In the genomic region with DNA sequence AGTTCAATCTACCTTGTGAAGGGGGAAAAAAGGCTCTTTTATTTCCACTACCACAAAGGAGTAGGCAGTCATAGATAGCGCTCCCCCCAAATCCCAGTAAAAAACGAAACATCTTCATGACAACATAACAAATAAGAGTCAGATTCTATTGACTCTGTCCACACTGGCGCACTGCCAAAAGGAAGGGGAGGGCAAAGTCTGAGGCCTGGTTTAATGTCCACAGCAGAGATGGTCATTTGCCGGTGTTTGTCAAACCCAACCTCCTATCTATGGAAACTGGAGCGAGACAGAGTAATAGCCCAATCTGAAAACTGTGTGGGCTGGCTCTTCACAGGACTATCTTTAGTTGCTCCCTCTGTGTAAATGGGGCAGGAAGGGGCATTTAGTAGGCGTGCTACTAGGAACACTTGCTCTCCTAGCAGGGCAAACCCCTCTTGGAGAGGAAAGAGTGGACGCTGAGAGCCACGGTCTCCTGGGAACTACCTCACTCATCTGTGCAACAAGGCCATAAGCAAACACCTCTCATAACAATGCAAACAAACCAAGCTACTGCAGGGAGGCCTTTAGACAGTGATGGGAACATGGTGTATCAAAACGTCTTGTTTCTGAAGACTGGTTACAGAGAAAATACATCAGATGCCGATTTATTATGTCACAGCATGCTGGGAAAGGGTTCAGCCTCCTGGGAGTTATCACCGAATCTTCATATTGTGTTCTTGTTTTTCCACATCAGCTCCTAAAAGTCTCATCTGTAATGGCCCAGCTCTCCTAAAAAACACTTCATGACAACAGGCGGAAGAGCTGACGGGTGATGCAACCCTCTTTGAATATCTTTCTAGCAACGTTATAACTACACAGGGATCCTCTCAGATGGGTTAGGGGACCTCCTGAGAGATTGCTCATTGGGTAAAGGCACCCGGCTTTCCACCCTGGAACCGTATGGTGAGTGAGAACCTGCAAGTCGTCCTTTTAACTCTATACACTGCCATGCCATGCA, we compare ENCODE assay signal across 8 mouse cellular contexts. TPM values are rescaled to one million over a fixed set of nuclear protein-coding genes. Genes with fewer than 3 reads are reported as not detected.
DNase-seq lines count a peak whose midpoint lies in the region; ATAC-seq and TF ChIP-seq lines count a peak whose summit lies in the region.

No protein-coding gene starts in this region.

- 57% methylated on average over 17 of the region's 17 CpGs for WGBS in forebrain, embryonic 10.5 days
- WGBS in hindbrain, embryonic 14.5 days: 25% methylated on average over 17 of the region's 17 CpGs
- 48% methylated on average over 17 of the region's 17 CpGs for WGBS in limb, embryonic 15.5 days
- 23% methylated on average over 17 of the region's 17 CpGs for WGBS in midbrain, postnatal 0 days

- peak overlapping the region; percentile 60 for H3K4me2 ChIP-seq in hindbrain, embryonic 14.5 days (replicated peaks)
- peak overlapping the region; percentile 83 for H3K4me2 ChIP-seq in limb, embryonic 15.5 days
- H3K4me2 ChIP-seq in midbrain, postnatal 0 days (ENCODE audit: low read depth, low read length, poor library complexity, severe bottlenecking): peak overlapping the region; percentile 92

- H3K9ac ChIP-seq in hindbrain, embryonic 14.5 days: peak overlapping the region; percentile 83
- peak overlapping the region; percentile 57 for H3K9ac ChIP-seq in limb, embryonic 15.5 days
- H3K9ac ChIP-seq in midbrain, postnatal 0 days (replicated peaks; ENCODE audit: low read length, poor library complexity, severe bottlenecking): peak overlapping the region; percentile 89

- H3K9me3 ChIP-seq in forebrain, embryonic 10.5 days: peaks cover 4% of the 10 kb centered on the region
- H3K9me3 ChIP-seq in hindbrain, embryonic 14.5 days (ENCODE audit: control insufficient read depth, low read length): no peaks in the 10 kb centered on the region
- no peaks in the 10 kb centered on the region for H3K9me3 ChIP-seq in limb, embryonic 15.5 days
- H3K9me3 ChIP-seq in midbrain, postnatal 0 days (ENCODE audit: low read length): no peaks in the 10 kb centered on the region

- no peak for TF ChIP-seq CTCF in midbrain, postnatal 0 days (IDR thresholded peaks at IDR 0.05)

- H3K27me3 ChIP-seq in forebrain, embryonic 10.5 days (ENCODE audit: poor library complexity, severe bottlenecking): peaks cover 9% of the 10 kb centered on the region
- no peaks in the 10 kb centered on the region for H3K27me3 ChIP-seq in hindbrain, embryonic 14.5 days (ENCODE audit: control insufficient read depth, insufficient read depth, low read length)
- H3K27me3 ChIP-seq in limb, embryonic 15.5 days: no peaks in the 10 kb centered on the region
- no peaks in the 10 kb centered on the region for H3K27me3 ChIP-seq in midbrain, postnatal 0 days (ENCODE audit: insufficient read depth, low read length)

- peaks cover 66% of the 10 kb centered on the region for H3K4me1 ChIP-seq in forebrain, embryonic 10.5 days
- H3K4me1 ChIP-seq in hindbrain, embryonic 14.5 days (replicated peaks; ENCODE audit: control insufficient read depth, insufficient read depth, low read length): peaks cover 48% of the 10 kb centered on the region
- H3K4me1 ChIP-seq in limb, embryonic 15.5 days: peaks cover 59% of the 10 kb centered on the region
- H3K4me1 ChIP-seq in midbrain, postnatal 0 days (ENCODE audit: insufficient read depth, low read length): peaks cover 11% of the 10 kb centered on the region; the same call in 1 of the 2 replicates

- H3K4me3 ChIP-seq in forebrain, embryonic 10.5 days: peak overlapping the region; percentile 93
- peak overlapping the region; percentile 88 for H3K4me3 ChIP-seq in hindbrain, embryonic 14.5 days (replicated peaks; ENCODE audit: low read length)
- peak overlapping the region; percentile 64 for H3K4me3 ChIP-seq in limb, embryonic 15.5 days
- peak overlapping the region; percentile 88 for H3K4me3 ChIP-seq in midbrain, postnatal 0 days (ENCODE audit: low read depth, low read length)

- peak overlapping the region; percentile 89; the same call in 1 of the 2 replicates for H3K27ac ChIP-seq in forebrain, embryonic 10.5 days
- H3K27ac ChIP-seq in hindbrain, embryonic 14.5 days: peak overlapping the region; percentile 92
- H3K27ac ChIP-seq in limb, embryonic 15.5 days: peak overlapping the region; percentile 79
- peak overlapping the region; percentile 77 for H3K27ac ChIP-seq in midbrain, postnatal 0 days (ENCODE audit: low read depth, low read length)

- no peak for ATAC-seq in hindbrain, embryonic 14.5 days (ENCODE audit: low FRiP score)
- ATAC-seq in limb, embryonic 15.5 days (ENCODE audit: insufficient number of reproducible peaks, low FRiP score, low TSS enrichment, low read depth): no peak
- no peak for ATAC-seq in midbrain, postnatal 0 days (ENCODE audit: low FRiP score)

- DNase-seq in 416B (ENCODE audit: low read depth): peak; percentile 64
- peak; percentile 57 for DNase-seq in Muller cell, postnatal 12 days (ENCODE audit: inconsistent ontology term)
- DNase-seq in forebrain, embryonic 10.5 days (ENCODE audit: extremely low spot score, low spot score): no peak
- DNase-seq in hindbrain, embryonic 14.5 days (ENCODE audit: low spot score): peak; percentile 35
- peak; percentile 65 for DNase-seq in midbrain, postnatal 0 days (ENCODE audit: low spot score)
- DNase-seq in thymus, postnatal 4 days: no peak
- no peak for DNase-seq in left cerebral cortex, adult 18-20 months (ENCODE audit: low spot score in 2 of 2)

- peaks cover 7% of the 10 kb centered on the region for H3K36me3 ChIP-seq in forebrain, embryonic 10.5 days (replicated peaks)
- no peaks in the 10 kb centered on the region for H3K36me3 ChIP-seq in hindbrain, embryonic 14.5 days (replicated peaks; ENCODE audit: control insufficient read depth, insufficient read depth)
- H3K36me3 ChIP-seq in limb, embryonic 15.5 days: no peaks in the 10 kb centered on the region
- H3K36me3 ChIP-seq in midbrain, postnatal 0 days (ENCODE audit: insufficient read depth, low read length): no peaks in the 10 kb centered on the region

RNA-seq across cellular contexts. Expression of gene Cry2, which starts 1.2 kb away (rescaled TPM):
- polyA plus RNA-seq in forebrain, embryonic 10.5 days (2016; fragmentation: Nextera tagmentation; extraction: Ambion mirVana): 25.5 and 27.3 TPM in 2 replicates
- 34.6 and 35.5 TPM in 2 replicates for polyA plus RNA-seq in hindbrain, embryonic 14.5 days (2014; fragmentation: Nextera tagmentation; extraction: Ambion mirVana)
- polyA plus RNA-seq in limb, embryonic 15.5 days (2015; fragmentation: Nextera tagmentation; extraction: Ambion mirVana): 40.3 and 41.5 TPM in 2 replicates
- 41.9 and 48.4 TPM in 2 replicates for total RNA-seq in midbrain, postnatal 0 days (2014; rRNA removed)
- 50.6 and 55.2 TPM in 2 replicates for polyA plus RNA-seq in midbrain, postnatal 0 days (2015; fragmentation: Nextera tagmentation; extraction: Ambion mirVana)
- total RNA-seq in left cerebral cortex, adult 18-20 months (2021): 100 to 1,000 TPM; 124 to 136 TPM

RNA-seq across cellular contexts. Expression of gene Slc35c1, which starts 27.7 kb away (rescaled TPM):
- polyA plus RNA-seq in forebrain, embryonic 10.5 days (2016; fragmentation: Nextera tagmentation; extraction: Ambion mirVana): 14.2 and 14.4 TPM in 2 replicates
- polyA plus RNA-seq in hindbrain, embryonic 14.5 days (2014; fragmentation: Nextera tagmentation; extraction: Ambion mirVana): 15.4 and 17.1 TPM in 2 replicates
- polyA plus RNA-seq in limb, embryonic 15.5 days (2015; fragmentation: Nextera tagmentation; extraction: Ambion mirVana): 14.8 and 15.6 TPM in 2 replicates
- 8.9 and 18.6 TPM in 2 replicates for total RNA-seq in midbrain, postnatal 0 days (2014; rRNA removed)
- polyA plus RNA-seq in midbrain, postnatal 0 days (2015; fragmentation: Nextera tagmentation; extraction: Ambion mirVana): 16.8 and 18.8 TPM in 2 replicates
- 10 to 100 TPM; 15.9 to 18.0 TPM for total RNA-seq in left cerebral cortex, adult 18-20 months (2021)

RNA-seq across cellular contexts. Expression of gene Mapk8ip1, which starts 31.5 kb away (rescaled TPM):
- 47.0 and 48.1 TPM in 2 replicates for polyA plus RNA-seq in forebrain, embryonic 10.5 days (2016; fragmentation: Nextera tagmentation; extraction: Ambion mirVana)
- 68.8 and 74.5 TPM in 2 replicates for polyA plus RNA-seq in hindbrain, embryonic 14.5 days (2014; fragmentation: Nextera tagmentation; extraction: Ambion mirVana)
- 23.8 and 27.0 TPM in 2 replicates for polyA plus RNA-seq in limb, embryonic 15.5 days (2015; fragmentation: Nextera tagmentation; extraction: Ambion mirVana)
- 286 and 357 TPM in 2 replicates for total RNA-seq in midbrain, postnatal 0 days (2014; rRNA removed)
- polyA plus RNA-seq in midbrain, postnatal 0 days (2015; fragmentation: Nextera tagmentation; extraction: Ambion mirVana): 176 and 178 TPM in 2 replicates
- 100 to 1,000 TPM; 345 to 351 TPM for total RNA-seq in left cerebral cortex, adult 18-20 months (2021)

RNA-seq across cellular contexts. Expression of gene 1700029I15Rik, which starts 50.3 kb away (rescaled TPM):
- 3.9 and 4.4 TPM in 2 replicates for polyA plus RNA-seq in forebrain, embryonic 10.5 days (2016; fragmentation: Nextera tagmentation; extraction: Ambion mirVana)
- 2.9 and 4.2 TPM in 2 replicates for polyA plus RNA-seq in hindbrain, embryonic 14.5 days (2014; fragmentation: Nextera tagmentation; extraction: Ambion mirVana)
- 3.5 TPM in 2 replicates for polyA plus RNA-seq in limb, embryonic 15.5 days (2015; fragmentation: Nextera tagmentation; extraction: Ambion mirVana)
- 0.76 and 8.6 TPM in 2 replicates for total RNA-seq in midbrain, postnatal 0 days (2014; rRNA removed)
- 3.1 and 4.7 TPM in 2 replicates for polyA plus RNA-seq in midbrain, postnatal 0 days (2015; fragmentation: Nextera tagmentation; extraction: Ambion mirVana)
- total RNA-seq in left cerebral cortex, adult 18-20 months (2021): 1 to 10 TPM; 3.8 to 5.9 TPM

RNA-seq across cellular contexts. Expression of gene Large2, which starts 57.9 kb away (rescaled TPM):
- polyA plus RNA-seq in forebrain, embryonic 10.5 days (2016; fragmentation: Nextera tagmentation; extraction: Ambion mirVana): 31.9 and 33.5 TPM in 2 replicates
- 2.0 and 2.4 TPM in 2 replicates for polyA plus RNA-seq in hindbrain, embryonic 14.5 days (2014; fragmentation: Nextera tagmentation; extraction: Ambion mirVana)
- polyA plus RNA-seq in limb, embryonic 15.5 days (2015; fragmentation: Nextera tagmentation; extraction: Ambion mirVana): 17.6 and 18.4 TPM in 2 replicates
- total RNA-seq in midbrain, postnatal 0 days (2014; rRNA removed): 1.4 TPM in 2 replicates
- 1.5 and 1.6 TPM in 2 replicates for polyA plus RNA-seq in midbrain, postnatal 0 days (2015; fragmentation: Nextera tagmentation; extraction: Ambion mirVana)
- total RNA-seq in left cerebral cortex, adult 18-20 months (2021): 1 to 10 TPM in 1 of 2 experiments, not detected in 1; 1.0 TPM

Comparison
In these comparisons a context has a peak if more than half of its experiments do, and no peak if none do; other contexts are left out.
1. DNase-seq: peak in 416B (single experiment), Muller cell, postnatal 12 days (single experiment), hindbrain, embryonic 14.5 days (single experiment) and midbrain, postnatal 0 days (single experiment); none in forebrain, embryonic 10.5 days (single experiment), thymus, postnatal 4 days (single experiment) and left cerebral cortex, adult 18-20 months (0 of 2).
2. Peak in every context shown above with its lines, with median percentiles within 50 percentile points of each other: H3K27ac ChIP-seq, H3K4me3 ChIP-seq, H3K4me2 ChIP-seq and H3K9ac ChIP-seq.